9 mouse cellular contexts compared by ENCODE assay signal in the genomic region with DNA sequence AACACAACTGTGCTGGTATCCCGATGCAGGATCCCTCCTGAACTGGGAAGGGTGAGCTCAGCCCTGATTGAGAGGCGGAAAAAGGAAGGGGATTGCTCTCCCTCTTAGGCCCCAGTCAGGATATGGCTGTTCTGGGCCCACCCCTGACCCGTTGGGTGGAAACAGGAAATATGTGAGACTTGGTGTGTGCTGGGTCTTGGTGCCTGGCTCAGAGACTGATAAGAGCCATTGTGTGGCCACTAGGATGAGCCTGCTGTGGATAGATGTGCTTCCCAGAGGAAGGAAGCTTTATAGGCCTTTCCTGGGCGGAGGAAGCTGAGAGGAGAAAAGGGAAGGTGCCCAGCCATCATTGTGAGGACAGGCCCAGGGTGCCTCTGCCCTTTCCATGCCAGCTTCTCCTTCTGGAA. TPM values are rescaled to one million over a fixed set of nuclear protein-coding genes. Genes with fewer than 3 reads are reported as not detected.
DNase-seq lines count a peak whose midpoint lies in the region; ATAC-seq and TF ChIP-seq lines count a peak whose summit lies in the region.
"Had no signal": no experiment of that assay in that cellular context is flagged by ENCODE, and none has a peak within 500 bp of the region (broad histone marks: within the 10 kb centered on the region; RNA-seq: fewer than 3 reads in every experiment).

No protein-coding gene starts in this region.

- peaks cover 44% of the 10 kb centered on the region for H3K4me1 ChIP-seq in heart, embryonic 10.5 days
- H3K4me1 ChIP-seq in kidney, embryonic 16.5 days (ENCODE audit: insufficient read depth, low read length): peaks cover 36% of the 10 kb centered on the region

- H3K4me3 ChIP-seq in gastrocnemius, adult 2 months: no peak overlapping the region
- 0 out of 2 replicates have a peak overlapping the region, but pooled peaks have one; percentile 12 for H3K4me3 ChIP-seq in heart, embryonic 10.5 days
- H3K4me3 ChIP-seq in kidney, embryonic 16.5 days (ENCODE audit: low read length): no peak overlapping the region
- H3K4me3 ChIP-seq: midbrain, embryonic 13.5 days had no signal

- H3K36me3 ChIP-seq in heart, embryonic 10.5 days: 0 out of 2 replicates have a peak, but pooled peaks cover 4% of the 10 kb centered on the region
- no peaks in the 10 kb centered on the region for H3K36me3 ChIP-seq in kidney, embryonic 16.5 days (ENCODE audit: insufficient read depth, low read length)

- WGBS in heart, embryonic 10.5 days: 54% methylated on average over 4 of the region's 4 CpGs
- WGBS in kidney, embryonic 16.5 days: 63% methylated on average over 4 of the region's 4 CpGs

- peak overlapping the region; percentile 98 for H3K27ac ChIP-seq in gastrocnemius, adult 2 months
- H3K27ac ChIP-seq in heart, embryonic 10.5 days: peak overlapping the region; percentile 60; the same call in 1 of the 2 replicates
- H3K27ac ChIP-seq in kidney, embryonic 16.5 days (ENCODE audit: low read length): peak overlapping the region; percentile 80
- H3K27ac ChIP-seq: midbrain, embryonic 13.5 days had no signal

- H3K4me2 ChIP-seq in kidney, embryonic 16.5 days (replicated peaks; ENCODE audit: low read depth, low read length): no peak overlapping the region
- H3K4me2 ChIP-seq: midbrain, embryonic 13.5 days had no signal

- DNase-seq in gastrocnemius, adult 2 months: no peak
- DNase-seq in gastrocnemius, postnatal 10 days: no peak
- no peak for DNase-seq in heart, embryonic 10.5 days (ENCODE audit: low spot score)
- peak; percentile 76 for DNase-seq in lung, postnatal 10 days
- no peak for DNase-seq in cerebellum, adult 8-10 months
- DNase-seq in c-Kit-positive CD71-positive TER-119-positive erythroid progenitor cells, embryonic 14.5 days (ENCODE audit: low spot score): no peak

- intact Hi-C loops in gastrocnemius, adult 2 months (cut with DNase I): loop anchor here (2.0 kb wide), 1 partner anchor 14 kb away; no protein-coding TSS in a partner anchor

- no peak overlapping the region for H3K9ac ChIP-seq in kidney, embryonic 16.5 days (replicated peaks; ENCODE audit: low read length)
- H3K9ac ChIP-seq: midbrain, embryonic 13.5 days had no signal

- ATAC-seq in kidney, embryonic 16.5 days (ENCODE audit: low FRiP score, low TSS enrichment): no peak
- ATAC-seq in cerebellum, adult (ENCODE audit: insufficient number of reproducible peaks, low FRiP score, low TSS enrichment): no peak
- ATAC-seq: midbrain, embryonic 13.5 days had no signal

- no peaks in the 10 kb centered on the region for H3K9me3 ChIP-seq in heart, embryonic 10.5 days
- no peaks in the 10 kb centered on the region for H3K9me3 ChIP-seq in kidney, embryonic 16.5 days (ENCODE audit: low read length)
- H3K9me3 ChIP-seq: midbrain, embryonic 13.5 days had no signal

- H3K27me3 ChIP-seq in heart, embryonic 10.5 days (ENCODE audit: insufficient read depth, poor library complexity, severe bottlenecking): no peaks in the 10 kb centered on the region
- no peaks in the 10 kb centered on the region for H3K27me3 ChIP-seq in kidney, embryonic 16.5 days (ENCODE audit: insufficient read depth, low read length)

- no peak for TF ChIP-seq CTCF in gastrocnemius, adult 2 months (IDR thresholded peaks at IDR 0.05)

RNA-seq across cellular contexts. Expression of gene Myo1c, which starts 1.1 kb away (rescaled TPM):
- total RNA-seq in gastrocnemius, adult 2 months (2021): 10 to 100 TPM; 34.1 to 43.9 TPM
- total RNA-seq in gastrocnemius, postnatal 10 days (2021): 10 to 100 TPM; 56.3 to 65.1 TPM
- polyA plus RNA-seq in heart, embryonic 10.5 days (2016; fragmentation: Nextera tagmentation; extraction: Ambion mirVana): 55.3 and 75.2 TPM in 2 replicates
- 83.0 and 85.9 TPM in 2 replicates for polyA plus RNA-seq in kidney, embryonic 16.5 days (2015; fragmentation: Nextera tagmentation; extraction: Ambion mirVana)

RNA-seq across cellular contexts. Expression of gene Inpp5k, which starts 18.4 kb away (rescaled TPM):
- total RNA-seq in gastrocnemius, adult 2 months (2021): 10 to 100 TPM; 25.9 to 27.4 TPM
- 10 to 100 TPM; 22.5 to 23.3 TPM for total RNA-seq in gastrocnemius, postnatal 10 days (2021)
- polyA plus RNA-seq in heart, embryonic 10.5 days (2016; fragmentation: Nextera tagmentation; extraction: Ambion mirVana): 16.9 and 18.7 TPM in 2 replicates
- 33.2 and 34.2 TPM in 2 replicates for polyA plus RNA-seq in kidney, embryonic 16.5 days (2015; fragmentation: Nextera tagmentation; extraction: Ambion mirVana)

RNA-seq across cellular contexts. Expression of gene Crk, which starts 29.9 kb away (rescaled TPM):
- total RNA-seq in gastrocnemius, adult 2 months (2021): 10 to 100 TPM; 53.4 to 64.3 TPM
- total RNA-seq in gastrocnemius, postnatal 10 days (2021): 10 to 100 TPM; 53.0 to 59.8 TPM
- polyA plus RNA-seq in heart, embryonic 10.5 days (2016; fragmentation: Nextera tagmentation; extraction: Ambion mirVana): 110 and 113 TPM in 2 replicates
- polyA plus RNA-seq in kidney, embryonic 16.5 days (2015; fragmentation: Nextera tagmentation; extraction: Ambion mirVana): 133 and 136 TPM in 2 replicates
